Mouse (Mus musculus) c-Kit-positive CD71-positive TER-119-negative erythroid progenitor cells, embryonic 14.5 days (primary cell): Measurements from ENCODE around the gene Rxfp4.
"Not testable (repeated sequence)": the region's sequence is repeated elsewhere in the genome, so short reads cannot be mapped to it uniquely, and the experiment has no call there.

ENCODE experiments used
- DNase-seq: peaks from one replicate; pipeline ENCODE4 v3.0.0-alpha.2; 2013; ENCODE audit warnings: low read depth

Gene Rxfp4

GRCm38 (mm10) chr3:88609066-88609465, 43.9 kb downstream of the Rxfp4 start:
- no peak for DNase-seq

GRCm38 (mm10) chr3:88607758-88608138, 45.2 kb downstream of the Rxfp4 start:
- DNase-seq = no peak

GRCm38 (mm10) chr3:88607065-88607757, 45.7 kb downstream of the Rxfp4 start:
- peak; percentile 88 for DNase-seq

GRCm38 (mm10) chr3:88605666-88606065, 47.3 kb downstream of the Rxfp4 start, which contains the start of gene Arhgef2:
TSS of gene Arhgef2 (plus strand) at chr3:88605966.
- DNase-seq = not testable (repeated sequence)

- no peak for DNase-seq
These were observed 48.1 kb downstream of the Rxfp4 start for GRCm38 (mm10) chr3:88604863-88605262.

GRCm38 (mm10) chr3:88603714-88604161, 49.2 kb downstream of the Rxfp4 start:
- DNase-seq = no peak

GRCm38 (mm10) chr3:88602466-88602865, 50.5 kb downstream of the Rxfp4 start:
- DNase-seq = no peak
